Mouse (Mus musculus): Measurements from ENCODE around the gene Polr2b. TPM values are rescaled to one million over a fixed set of nuclear protein-coding genes. Genes with fewer than 3 reads are reported as not detected.

The Polr2b gene
- polyA plus RNA-seq, 1 experiment from 2014 or later, result 115 TPM

DNA sequence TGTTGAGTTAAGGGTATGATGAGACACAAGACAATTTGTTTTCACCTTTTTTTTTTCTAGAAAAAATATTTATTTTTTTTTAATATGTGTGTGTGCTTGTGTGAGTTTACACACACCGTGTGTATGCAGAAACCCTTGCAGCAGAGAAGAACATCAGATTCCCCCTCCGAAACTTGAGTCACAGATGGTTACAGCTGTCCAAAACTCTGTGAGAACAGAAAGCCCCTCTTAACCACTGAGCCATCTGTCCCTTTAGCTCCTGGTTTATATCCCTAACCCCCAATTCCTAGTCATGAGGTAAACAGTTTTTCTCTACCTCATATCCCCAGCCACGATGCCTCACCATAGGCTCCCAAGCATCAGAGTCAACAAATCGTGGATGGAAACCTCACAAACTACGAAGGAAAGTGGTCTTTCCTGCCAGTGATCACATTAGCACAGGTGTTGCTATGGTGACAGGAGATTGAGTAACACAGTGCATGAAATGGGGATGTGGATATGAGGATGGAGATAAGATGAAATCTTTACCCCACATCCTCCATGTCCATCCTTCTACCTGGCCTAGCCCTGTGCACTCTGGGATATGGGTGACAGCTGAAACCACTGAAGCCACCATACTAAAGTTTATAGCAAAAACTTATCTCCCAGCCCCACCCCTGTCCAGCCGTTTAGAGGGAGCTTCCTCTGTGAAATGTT lies 76.1 kb downstream of the Polr2b start:
- Histone ChIP-seq H3K4me1 (ENCODE audit: control insufficient read depth, insufficient read depth, low read length) (no peaks in the 10 kb centered on the region), H3K4me3 (ENCODE audit: low read depth, low read length) (no peak overlapping the region), H3K27me3 (ENCODE audit: control insufficient read depth, insufficient read depth, low read length) (no peaks in the 10 kb centered on the region), H3K9me3 (ENCODE audit: control insufficient read depth, low read length) (no peaks in the 10 kb centered on the region), H3K4me2 (ENCODE audit: low read depth) (no peak overlapping the region), H3K36me3 (ENCODE audit: control insufficient read depth, insufficient read depth, low read length) (no peaks in the 10 kb centered on the region), H3K9ac (ENCODE audit: low read length) (no peak overlapping the region), H3K27ac (ENCODE audit: low read depth, low read length) (no peak overlapping the region)
- WGBS, result 89% methylated on average over 6 of the region's 6 CpGs
- DNase-seq (ENCODE audit: low spot score), result no peak
- ATAC-seq (ENCODE audit: insufficient read depth, low FRiP score, low TSS enrichment), result no peak

- no peak for DNase-seq (ENCODE audit: low spot score)
- no peaks in the 10 kb centered on the region for H3K9me3 ChIP-seq (ENCODE audit: control insufficient read depth, low read length)
- no peak overlapping the region for H3K4me3 ChIP-seq (ENCODE audit: low read depth, low read length)
- H3K4me2 ChIP-seq (ENCODE audit: low read depth), result no peak overlapping the region
- no peak overlapping the region for H3K9ac ChIP-seq (ENCODE audit: low read length)
- ATAC-seq (ENCODE audit: insufficient read depth, low FRiP score, low TSS enrichment), result no peak
- 78% methylated on average over 10 of the region's 10 CpGs for WGBS
- H3K36me3 ChIP-seq (ENCODE audit: control insufficient read depth, insufficient read depth, low read length), result no peaks in the 10 kb centered on the region
- no peaks in the 10 kb centered on the region for H3K4me1 ChIP-seq (ENCODE audit: control insufficient read depth, insufficient read depth, low read length)
- H3K27me3 ChIP-seq (ENCODE audit: control insufficient read depth, insufficient read depth, low read length), result no peaks in the 10 kb centered on the region
- no peak overlapping the region for H3K27ac ChIP-seq (ENCODE audit: low read depth, low read length)
These were observed 76.9 kb downstream of the Polr2b start for GRCm38 (mm10) chr5:77386596-77387413.

GRCm38 (mm10) chr5:77387414-77387704 lies 77.4 kb downstream of the Polr2b start:
- Histone ChIP-seq H3K9ac (ENCODE audit: low read length) (no peak overlapping the region), H3K27ac (ENCODE audit: low read depth, low read length) (no peak overlapping the region), H3K27me3 (ENCODE audit: control insufficient read depth, insufficient read depth, low read length) (no peaks in the 10 kb centered on the region), H3K36me3 (ENCODE audit: control insufficient read depth, insufficient read depth, low read length) (no peaks in the 10 kb centered on the region), H3K4me2 (ENCODE audit: low read depth) (no peak overlapping the region), H3K4me3 (ENCODE audit: low read depth, low read length) (no peak overlapping the region), H3K9me3 (ENCODE audit: control insufficient read depth, low read length) (no peaks in the 10 kb centered on the region), H3K4me1 (ENCODE audit: control insufficient read depth, insufficient read depth, low read length) (no peaks in the 10 kb centered on the region)
- WGBS, result 82% methylated on average over 8 of the region's 8 CpGs
- ATAC-seq (ENCODE audit: insufficient read depth, low FRiP score, low TSS enrichment) (no peak), DNase-seq (ENCODE audit: low spot score) (no peak)

GRCm38 (mm10) chr5:77388359-77388758 lies 78.4 kb downstream of the Polr2b start:
- WGBS, result 89% methylated on average over 6 of the region's 6 CpGs

DNA sequence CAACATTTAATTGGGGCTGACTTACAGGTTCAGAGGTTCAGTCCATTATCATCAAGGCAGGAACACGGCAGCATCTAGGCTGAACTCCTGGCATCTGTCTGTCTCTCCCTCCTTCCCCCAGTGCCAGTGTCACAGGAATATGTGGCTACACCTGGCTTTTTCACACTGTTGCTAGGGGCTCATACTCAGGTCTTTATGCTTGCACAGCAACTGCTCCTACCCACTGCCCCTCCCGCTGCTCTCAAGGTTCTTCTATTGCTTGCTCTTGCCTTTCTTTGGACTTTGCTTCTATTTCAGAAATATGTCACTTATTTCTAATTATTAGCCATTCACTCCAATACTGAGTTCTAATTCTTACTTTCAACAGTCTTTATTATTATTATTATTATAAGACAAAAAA lies 80.3 kb downstream of the Polr2b start:
- Histone ChIP-seq H3K9me3 (ENCODE audit: control insufficient read depth, low read length) (no peaks in the 10 kb centered on the region), H3K4me1 (ENCODE audit: control insufficient read depth, insufficient read depth, low read length) (no peaks in the 10 kb centered on the region), H3K36me3 (ENCODE audit: control insufficient read depth, insufficient read depth, low read length) (no peaks in the 10 kb centered on the region), H3K4me2 (ENCODE audit: low read depth) (no peak overlapping the region), H3K27ac (ENCODE audit: low read depth, low read length) (no peak overlapping the region), H3K4me3 (ENCODE audit: low read depth, low read length) (no peak overlapping the region), H3K9ac (ENCODE audit: low read length) (no peak overlapping the region), H3K27me3 (ENCODE audit: control insufficient read depth, insufficient read depth, low read length) (no peaks in the 10 kb centered on the region)
- DNase-seq (ENCODE audit: low spot score), result no peak
- WGBS, result 97% methylated on average over 2 of the region's 2 CpGs
- no peak for ATAC-seq (ENCODE audit: insufficient read depth, low FRiP score, low TSS enrichment)

More at GRCm38 (mm10) chr5:77388359-77388758, 78.4 kb downstream of the Polr2b start:
- Histone ChIP-seq H3K4me2 (ENCODE audit: low read depth) (no peak overlapping the region), H3K9me3 (ENCODE audit: control insufficient read depth, low read length) (no peaks in the 10 kb centered on the region), H3K4me1 (ENCODE audit: control insufficient read depth, insufficient read depth, low read length) (no peaks in the 10 kb centered on the region), H3K36me3 (ENCODE audit: control insufficient read depth, insufficient read depth, low read length) (no peaks in the 10 kb centered on the region), H3K9ac (ENCODE audit: low read length) (no peak overlapping the region), H3K4me3 (ENCODE audit: low read depth, low read length) (no peak overlapping the region), H3K27ac (ENCODE audit: low read depth, low read length) (no peak overlapping the region), H3K27me3 (ENCODE audit: control insufficient read depth, insufficient read depth, low read length) (no peaks in the 10 kb centered on the region)
- ATAC-seq (ENCODE audit: insufficient read depth, low FRiP score, low TSS enrichment), result no peak
- DNase-seq (ENCODE audit: low spot score), result no peak

DNA sequence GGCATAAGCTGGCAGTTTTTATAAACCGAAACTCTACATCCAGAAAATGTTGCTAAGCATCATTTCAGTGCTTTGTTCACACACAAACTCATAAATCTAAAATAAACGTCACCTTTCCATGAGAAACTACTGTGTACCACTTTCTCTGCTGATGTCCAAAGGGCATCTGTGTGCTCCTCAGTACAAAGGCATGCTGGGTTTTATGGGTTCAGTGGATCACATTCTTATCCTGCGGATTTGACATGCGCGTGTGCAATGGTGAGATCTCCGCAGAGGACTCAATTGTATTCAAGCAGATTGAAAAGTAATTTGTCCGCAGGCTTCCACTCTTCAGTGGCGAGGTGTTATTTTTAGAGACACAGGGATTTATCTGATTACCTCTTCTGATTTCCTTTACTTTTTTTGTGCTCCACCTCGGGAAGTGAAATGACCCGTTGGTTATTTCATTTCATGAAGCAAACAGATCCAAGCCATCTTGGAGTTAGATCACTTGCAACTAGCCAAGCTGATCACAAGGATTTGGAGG lies 83.2 kb downstream of the Polr2b start:
- no peaks in the 10 kb centered on the region for H3K27me3 ChIP-seq (ENCODE audit: control insufficient read depth, insufficient read depth, low read length)
- H3K4me2 ChIP-seq (ENCODE audit: low read depth), result no peak overlapping the region
- WGBS, result 86% methylated on average over 10 of the region's 10 CpGs
- H3K27ac ChIP-seq (ENCODE audit: low read depth, low read length), result no peak overlapping the region
- DNase-seq (ENCODE audit: low spot score), result no peak
- H3K4me1 ChIP-seq (ENCODE audit: control insufficient read depth, insufficient read depth, low read length), result no peaks in the 10 kb centered on the region
- H3K4me3 ChIP-seq (ENCODE audit: low read depth, low read length), result no peak overlapping the region
- H3K9ac ChIP-seq (ENCODE audit: low read length), result no peak overlapping the region
- no peak for ATAC-seq (ENCODE audit: insufficient read depth, low FRiP score, low TSS enrichment)
- H3K9me3 ChIP-seq (ENCODE audit: control insufficient read depth, low read length), result no peaks in the 10 kb centered on the region
- H3K36me3 ChIP-seq (ENCODE audit: control insufficient read depth, insufficient read depth, low read length), result no peaks in the 10 kb centered on the region

DNA sequence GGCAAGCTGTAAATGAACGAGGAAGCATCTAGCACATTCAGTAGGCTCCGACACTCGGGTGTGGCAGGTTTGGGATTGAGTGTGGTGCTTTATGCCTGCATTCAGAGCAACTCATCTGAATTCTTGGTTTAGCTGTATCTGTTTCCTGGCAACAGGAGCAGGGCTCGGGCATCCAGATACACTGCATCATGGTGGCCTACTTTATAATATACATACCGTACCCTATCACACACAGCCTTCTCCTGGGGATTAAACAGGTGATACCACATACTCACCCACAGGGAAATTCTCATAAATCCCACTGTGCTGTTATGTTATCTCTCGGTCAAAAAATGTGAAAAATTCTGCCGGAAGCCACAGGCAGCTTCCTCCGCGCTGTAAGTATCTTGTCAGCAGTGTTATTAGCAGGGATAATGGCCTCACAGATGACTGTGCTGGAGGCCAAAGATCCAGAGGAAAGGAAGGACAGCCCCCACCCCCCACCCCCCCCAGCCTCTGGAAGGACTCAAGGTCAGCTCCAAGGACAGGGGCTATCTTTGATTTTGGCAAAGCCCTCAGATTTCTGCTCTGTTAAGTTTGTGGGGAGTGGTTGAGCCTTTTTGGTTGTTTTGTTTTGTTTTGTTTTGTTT lies 84.2 kb downstream of the Polr2b start:
- 62% methylated on average over 9 of the region's 9 CpGs for WGBS
- Histone ChIP-seq H3K9ac (ENCODE audit: low read length) (no peak overlapping the region), H3K4me1 (ENCODE audit: control insufficient read depth, insufficient read depth, low read length) (no peaks in the 10 kb centered on the region), H3K36me3 (ENCODE audit: control insufficient read depth, insufficient read depth, low read length) (no peaks in the 10 kb centered on the region), H3K27ac (ENCODE audit: low read depth, low read length) (no peak overlapping the region), H3K9me3 (ENCODE audit: control insufficient read depth, low read length) (no peaks in the 10 kb centered on the region), H3K4me3 (ENCODE audit: low read depth, low read length) (no peak overlapping the region), H3K4me2 (ENCODE audit: low read depth) (no peak overlapping the region), H3K27me3 (ENCODE audit: control insufficient read depth, insufficient read depth, low read length) (no peaks in the 10 kb centered on the region)
- DNase-seq (ENCODE audit: low spot score) (peak; percentile 39), ATAC-seq (ENCODE audit: insufficient read depth, low FRiP score, low TSS enrichment) (no peak)

- WGBS, result 71% methylated on average over 14 of the region's 14 CpGs
- ATAC-seq (ENCODE audit: insufficient read depth, low FRiP score, low TSS enrichment), result no peak
- no peak overlapping the region for H3K9ac ChIP-seq (ENCODE audit: low read length)
- H3K36me3 ChIP-seq (ENCODE audit: control insufficient read depth, insufficient read depth, low read length), result no peaks in the 10 kb centered on the region
- H3K4me3 ChIP-seq (ENCODE audit: low read depth, low read length), result no peak overlapping the region
- no peak overlapping the region for H3K4me2 ChIP-seq (ENCODE audit: low read depth)
- no peak overlapping the region for H3K27ac ChIP-seq (ENCODE audit: low read depth, low read length)
- no peaks in the 10 kb centered on the region for H3K4me1 ChIP-seq (ENCODE audit: control insufficient read depth, insufficient read depth, low read length)
- no peaks in the 10 kb centered on the region for H3K9me3 ChIP-seq (ENCODE audit: control insufficient read depth, low read length)
- no peaks in the 10 kb centered on the region for H3K27me3 ChIP-seq (ENCODE audit: control insufficient read depth, insufficient read depth, low read length)
- no peak for DNase-seq (ENCODE audit: low spot score)
These were observed 88.5 kb downstream of the Polr2b start for GRCm38 (mm10) chr5:77398285-77399057.
